Comparison of ENCODE assay signal across 27 mouse cellular contexts in the genomic region with DNA sequence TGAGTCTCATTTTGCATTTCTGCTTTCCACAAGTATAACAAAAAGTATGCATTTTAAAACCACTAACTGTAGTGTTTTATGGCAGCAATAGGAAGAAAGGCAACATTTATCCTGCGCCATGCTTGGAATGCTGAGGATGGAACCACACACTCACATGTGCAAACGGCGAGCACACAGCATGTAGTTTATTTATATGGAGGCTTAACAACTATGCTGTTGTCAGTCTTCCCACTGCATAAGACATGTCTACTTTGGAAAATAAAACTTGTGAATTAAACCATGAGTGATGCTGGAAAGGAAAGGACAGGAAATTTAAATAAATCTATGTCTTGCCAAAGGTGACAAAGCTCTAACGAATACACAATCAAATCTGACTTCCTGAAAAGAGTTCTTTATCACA.
"Had no signal": no experiment of that assay in that cellular context is flagged by ENCODE, and none has a peak within 500 bp of the region (broad histone marks: within the 10 kb centered on the region; RNA-seq: fewer than 3 reads in every experiment).

No protein-coding gene starts in this region.

- DNase-seq: cerebellum, adult 2 months; cerebellum, adult 8-10 months; cerebellum, adult 9-10 months; cerebellum, adult 9-11 months; cerebellum, postnatal 10 days; cerebellum, postnatal 14 days; cerebellum, postnatal 25 days; cerebellum, postnatal 36 days; embryo, embryonic 11 days; gastrocnemius, adult 2 months; gastrocnemius, postnatal 10 days; gastrocnemius, postnatal 14 days; gastrocnemius, postnatal 25 days; gastrocnemius, postnatal 36 days; heart, adult 11 months; heart, adult 18-20 months; heart, adult 2 months had no signal

- H3K4me3 ChIP-seq: embryonic facial prominence, embryonic 10.5 days; embryonic facial prominence, embryonic 12.5 days; embryonic facial prominence, embryonic 13.5 days; embryonic facial prominence, embryonic 15.5 days; erythroblast, embryonic 14.5 days; forebrain, embryonic 10.5 days; forebrain, embryonic 13.5 days; gastrocnemius, adult 2 months; heart, adult 2 months; heart, embryonic 10.5 days; heart, embryonic 12.5 days had no signal

- ATAC-seq: forebrain, embryonic 13.5 days had no signal

- H3K27me3 ChIP-seq: embryonic facial prominence, embryonic 12.5 days; embryonic facial prominence, embryonic 13.5 days; embryonic facial prominence, embryonic 15.5 days had no signal

- H3K27ac ChIP-seq: embryonic facial prominence, embryonic 10.5 days; embryonic facial prominence, embryonic 12.5 days; embryonic facial prominence, embryonic 13.5 days; embryonic facial prominence, embryonic 15.5 days; forebrain, embryonic 10.5 days; forebrain, embryonic 13.5 days; gastrocnemius, adult 2 months; heart, adult 2 months; heart, embryonic 10.5 days had no signal

- H3K4me2 ChIP-seq: embryonic facial prominence, embryonic 12.5 days; embryonic facial prominence, embryonic 13.5 days; embryonic facial prominence, embryonic 15.5 days; forebrain, embryonic 13.5 days; heart, embryonic 11.5 days; heart, embryonic 12.5 days had no signal

- H3K9ac ChIP-seq: embryonic facial prominence, embryonic 12.5 days; embryonic facial prominence, embryonic 13.5 days; embryonic facial prominence, embryonic 15.5 days; forebrain, embryonic 13.5 days; heart, embryonic 12.5 days had no signal

- H3K4me1 ChIP-seq: embryonic facial prominence, embryonic 12.5 days; embryonic facial prominence, embryonic 13.5 days; embryonic facial prominence, embryonic 15.5 days had no signal

- H3K9me3 ChIP-seq: embryonic facial prominence, embryonic 10.5 days; embryonic facial prominence, embryonic 12.5 days; embryonic facial prominence, embryonic 13.5 days; embryonic facial prominence, embryonic 15.5 days; forebrain, embryonic 10.5 days; forebrain, embryonic 13.5 days; heart, embryonic 10.5 days; heart, embryonic 12.5 days had no signal

- H3K36me3 ChIP-seq: embryonic facial prominence, embryonic 10.5 days; embryonic facial prominence, embryonic 12.5 days; embryonic facial prominence, embryonic 13.5 days; embryonic facial prominence, embryonic 15.5 days; forebrain, embryonic 10.5 days; heart, embryonic 10.5 days; heart, embryonic 12.5 days had no signal
